Mouse (Mus musculus) central nervous system, embryonic 18 days (tissue): ENCODE measurements around the gene Plekha3. TPM values are rescaled to one million over a fixed set of nuclear protein-coding genes. Genes with fewer than 3 reads are reported as not detected.

Experiments
- polyA plus RNA-seq: library from polyadenylated mRNA; depleted of rRNA; stranded (reverse); fragments of >200 nt; gene quantifications from 2 replicates; pipeline ENCODE4 v1.2.3, GENCODE M21; 2012; rRNA removed

Plekha3 gene
- 18.9 and 19.7 TPM in 2 replicates for polyA plus RNA-seq

GRCm38 (mm10) chr2:76674725-76675427 is at the start of gene Plekha3:
TSS of gene Plekha3 (plus strand) at chr2:76675281.

GRCm38 (mm10) chr2:76647883-76648570 is 27.1 kb upstream of the Plekha3 start, which contains the start of the genes Prkra and Pjvk:
TSS of gene Prkra (minus strand) at chr2:76648015.
TSS of gene Pjvk (plus strand) at chr2:76648476.

GRCm38 (mm10) chr2:76672966-76673392 is 2.1 kb upstream of the Plekha3 start, which contains the start of gene Fkbp7:
TSS of gene Fkbp7 (minus strand) at chr2:76673116.

Other genes starting within 250 kb of the Plekha3 start
- 102 and 107 TPM in 2 replicates for gene Prkra, start 27.3 kb upstream of the Plekha3 start, polyA plus RNA-seq
- 0.32 and 0.74 TPM in 2 replicates for gene Pjvk, start 26.8 kb upstream of the Plekha3 start, polyA plus RNA-seq
- 9.6 and 14.9 TPM in 2 replicates for gene Fkbp7, start 2.2 kb upstream of the Plekha3 start, polyA plus RNA-seq